13 mouse cellular contexts compared by ENCODE assay signal in genomic region chr19:11107746-11108145, GRCm38 (mm10). TPM values are rescaled to one million over a fixed set of nuclear protein-coding genes. Genes with fewer than 3 reads are reported as not detected.
DNase-seq lines count a peak whose midpoint lies in the region; ATAC-seq lines count a peak whose summit lies in the region.
"Had no signal": no experiment of that assay in that cellular context is flagged by ENCODE, and none has a peak within 500 bp of the region (broad histone marks: within the 10 kb centered on the region; RNA-seq: fewer than 3 reads in every experiment).

No protein-coding gene starts in this region.

- WGBS in heart, embryonic 10.5 days = 87% methylated on average over 3 of the region's 3 CpGs
- 89% methylated on average over 3 of the region's 3 CpGs for WGBS in hindbrain, embryonic 10.5 days

- DNase-seq in heart, adult 11 months = peak; percentile 97
- no peak for DNase-seq in heart, embryonic 10.5 days (ENCODE audit: low spot score)
- peak; percentile 28 to 31 for DNase-seq in heart, postnatal 36 days
- peak; percentile 27 to 34 for DNase-seq in monocyte, adult 2 months (ENCODE audit: low read depth in 1 of 2, low spot score in 2 of 2)
- DNase-seq in cerebellum, adult 9-10 months = no peak
- no peak for DNase-seq in hindbrain, embryonic 10.5 days (ENCODE audit: low spot score)
- no peak for DNase-seq in cerebellum, adult 18-20 months
- DNase-seq: left cerebral cortex, postnatal 4 days; retina, postnatal 1 day had no signal

- no peaks in the 10 kb centered on the region for H3K36me3 ChIP-seq in heart, embryonic 10.5 days
- H3K36me3 ChIP-seq in hindbrain, embryonic 10.5 days = no peaks in the 10 kb centered on the region

- H3K4me1 ChIP-seq in heart, embryonic 10.5 days = no peaks in the 10 kb centered on the region
- no peaks in the 10 kb centered on the region for H3K4me1 ChIP-seq in hindbrain, embryonic 10.5 days (replicated peaks)

- no peaks in the 10 kb centered on the region for H3K9me3 ChIP-seq in heart, embryonic 10.5 days
- no peaks in the 10 kb centered on the region for H3K9me3 ChIP-seq in hindbrain, embryonic 10.5 days

- ATAC-seq in CD4-positive, CD25-positive, alpha-beta regulatory T cell, adult 4 months = peak; percentile 29

- H3K27ac ChIP-seq in heart, embryonic 10.5 days = no peak overlapping the region
- H3K27ac ChIP-seq in hindbrain, embryonic 10.5 days = no peak overlapping the region

- intact Hi-C loops in heart, postnatal 36 days (cut with DNase I) = no loop called here

- no peak overlapping the region for H3K4me3 ChIP-seq in heart, embryonic 10.5 days
- H3K4me3 ChIP-seq in hindbrain, embryonic 10.5 days = no peak overlapping the region

- H3K27me3 ChIP-seq in heart, embryonic 10.5 days (ENCODE audit: insufficient read depth, poor library complexity, severe bottlenecking) = no peaks in the 10 kb centered on the region
- H3K27me3 ChIP-seq in hindbrain, embryonic 10.5 days (ENCODE audit: insufficient read depth, poor library complexity, severe bottlenecking) = no peaks in the 10 kb centered on the region

RNA-seq across cellular contexts. Expression of gene 1700017D01Rik, which starts 22.9 kb away (rescaled TPM):
- polyA plus RNA-seq in heart, embryonic 10.5 days (2016; fragmentation: Nextera tagmentation; extraction: Ambion mirVana) = not detected in 2 replicates
- polyA plus RNA-seq in CD4-positive, CD25-positive, alpha-beta regulatory T cell, adult 4 months (2017; shearing (Covaris generic)) = not detected
- not detected for total RNA-seq in heart, postnatal 36 days (2021)
- polyA plus RNA-seq in hindbrain, embryonic 10.5 days (2016; fragmentation: Nextera tagmentation; extraction: Ambion mirVana) = not detected in 2 replicates
- total RNA-seq: left cerebral cortex, postnatal 4 days had no signal
- polyA plus RNA-seq: brain, embryonic 14.5 days; intestine, embryonic 14.5 days; midbrain, embryonic 11.5 days had no signal

RNA-seq across cellular contexts. Expression of gene Ms4a8a, which starts 26.8 kb away (rescaled TPM):
- not detected in 2 replicates for polyA plus RNA-seq in heart, embryonic 10.5 days (2016; fragmentation: Nextera tagmentation; extraction: Ambion mirVana)
- not detected for polyA plus RNA-seq in CD4-positive, CD25-positive, alpha-beta regulatory T cell, adult 4 months (2017; shearing (Covaris generic))
- 1 to 10 TPM; 1.2 to 3.3 TPM for total RNA-seq in heart, postnatal 36 days (2021)
- polyA plus RNA-seq in hindbrain, embryonic 10.5 days (2016; fragmentation: Nextera tagmentation; extraction: Ambion mirVana) = not detected in 2 replicates
- total RNA-seq: left cerebral cortex, postnatal 4 days had no signal
- polyA plus RNA-seq: brain, embryonic 14.5 days; midbrain, embryonic 11.5 days had no signal

RNA-seq across cellular contexts. Expression of gene 1700025F22Rik, which starts 57.4 kb away (rescaled TPM):
- polyA plus RNA-seq in heart, embryonic 10.5 days (2016; fragmentation: Nextera tagmentation; extraction: Ambion mirVana) = not detected in 2 replicates
- polyA plus RNA-seq in CD4-positive, CD25-positive, alpha-beta regulatory T cell, adult 4 months (2017; shearing (Covaris generic)) = not detected
- not detected for total RNA-seq in heart, postnatal 36 days (2021)
- not detected in 2 replicates for polyA plus RNA-seq in hindbrain, embryonic 10.5 days (2016; fragmentation: Nextera tagmentation; extraction: Ambion mirVana)
- total RNA-seq: left cerebral cortex, postnatal 4 days had no signal
- polyA plus RNA-seq: brain, embryonic 14.5 days; intestine, embryonic 14.5 days; midbrain, embryonic 11.5 days had no signal

Comparison
In these comparisons a context has a peak if more than half of its experiments do, and no peak if none do; other contexts are left out.
1. DNase-seq: peak in heart, adult 11 months (single experiment), heart, postnatal 36 days (2 of 2) and monocyte, adult 2 months (2 of 2); none in heart, embryonic 10.5 days (single experiment), cerebellum, adult 9-10 months (single experiment), hindbrain, embryonic 10.5 days (single experiment) and cerebellum, adult 18-20 months (0 of 2).